Mouse (Mus musculus) mesoderm, embryonic 11.5 days (tissue): ENCODE measurements around the gene Mcat.
"Not testable (repeated sequence)": the region's sequence is repeated elsewhere in the genome, so short reads cannot be mapped to it uniquely, and the experiment has no call there.

Source experiments
- DNase-seq: peaks from one replicate; pipeline ENCODE4 v3.0.0-alpha.2; 2012; ENCODE audit warnings: low read depth, low spot score

Mcat gene

GRCm38 (mm10) chr15:83509950-83510804 is 53.4 kb downstream of the Mcat start:
- peak; percentile 35 for DNase-seq

- DNase-seq = not testable (repeated sequence)
Measured at GRCm38 (mm10) chr15:83501483-83501882, 62.1 kb downstream of the Mcat start.

DNA sequence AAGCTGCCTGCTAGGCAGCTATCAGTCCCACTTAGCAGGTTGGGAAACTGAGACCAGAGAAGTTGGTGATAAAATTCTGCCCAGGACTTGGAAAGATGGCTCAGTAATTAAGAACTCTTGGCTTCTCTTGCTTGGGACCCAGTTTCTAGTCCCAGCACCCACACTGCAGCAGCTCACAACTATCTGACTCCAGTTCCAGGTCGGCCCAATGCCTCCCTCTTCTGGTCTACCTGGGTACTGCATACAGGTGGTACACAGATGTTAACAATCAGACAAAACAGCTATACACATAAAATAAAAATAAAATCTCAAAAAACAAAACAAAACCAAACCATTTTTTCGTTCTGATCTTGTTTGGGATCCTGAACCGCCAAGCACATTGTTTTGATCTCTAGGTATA is 63.2 kb downstream of the Mcat start:
- no peak for DNase-seq

GRCm38 (mm10) chr15:83499211-83499755 is 64.3 kb downstream of the Mcat start:
- DNase-seq = no peak

GRCm38 (mm10) chr15:83497299-83497698 is 66.3 kb downstream of the Mcat start:
- DNase-seq = no peak
